Mouse (Mus musculus) T-helper 2 cell (primary cell): ENCODE results near the gene Lyst.
"Not testable (repeated sequence)": the region's sequence is repeated elsewhere in the genome, so short reads cannot be mapped to it uniquely, and the experiment has no call there.

Source experiments
- in situ Hi-C: fragments of 300-600 bp; cut with MboI, MseI; formaldehyde crosslinking; loops from one replicate; pipeline ENCODE4 v1.15.1; 2025; ENCODE audit warnings: high pct_unique_total_duplicates

Gene Lyst

DNA sequence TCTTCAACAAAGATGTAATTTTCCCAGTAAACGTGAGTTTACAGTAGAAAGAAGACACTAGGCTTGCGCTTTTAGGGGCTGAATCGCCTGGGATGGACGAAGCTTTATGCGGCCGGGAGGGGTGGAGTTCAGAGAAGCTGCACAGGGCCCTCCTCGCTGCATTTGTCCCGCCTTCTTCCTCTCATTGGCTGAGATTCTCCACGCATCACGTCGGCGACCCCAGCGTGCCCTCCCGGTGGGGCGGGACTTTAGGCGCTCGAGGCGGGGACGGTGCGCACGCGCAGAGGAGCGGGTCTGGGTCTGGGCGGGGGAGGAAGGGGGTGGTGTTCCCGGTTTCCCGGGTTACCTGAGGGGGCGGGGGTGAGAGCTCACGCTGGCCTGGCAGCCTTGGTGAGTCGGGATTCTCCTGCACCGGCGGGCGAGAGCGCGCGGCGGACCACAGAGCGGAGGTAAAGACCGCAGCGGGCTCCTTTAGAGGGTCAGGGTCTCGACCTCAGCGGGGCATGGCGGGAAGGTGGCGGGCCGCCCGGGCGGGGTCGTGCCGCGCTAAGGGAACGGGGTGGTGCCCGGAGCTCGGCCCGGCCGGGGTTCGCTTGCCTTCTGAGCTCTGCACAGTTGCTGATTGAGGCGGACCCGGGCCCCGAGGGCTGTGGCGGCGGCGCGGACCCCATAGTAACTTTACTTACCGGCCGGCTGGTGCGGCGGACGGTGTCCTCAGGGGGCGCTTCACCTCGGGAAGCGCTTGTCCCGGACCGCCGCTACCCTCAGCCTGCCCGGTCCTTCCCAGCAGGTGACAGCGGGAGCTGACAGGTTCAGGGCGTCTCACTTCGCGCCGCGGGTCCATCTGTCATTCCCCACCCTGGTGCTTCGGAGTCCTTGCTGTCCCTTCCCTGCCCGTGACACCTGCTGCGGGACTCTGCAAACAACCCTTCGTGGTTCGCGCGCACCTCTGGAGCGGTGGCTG, at the start of gene Lyst:
Gene Lyst, plus strand, starts transcription at position 350 of the 964 bp plus-strand sequence.
- in situ Hi-C loops, result loop anchor here (25.0 kb wide), 1 partner anchor 1022 kb away; the partner anchor contains the start of genes Mrpl32 and Psma2

DNA sequence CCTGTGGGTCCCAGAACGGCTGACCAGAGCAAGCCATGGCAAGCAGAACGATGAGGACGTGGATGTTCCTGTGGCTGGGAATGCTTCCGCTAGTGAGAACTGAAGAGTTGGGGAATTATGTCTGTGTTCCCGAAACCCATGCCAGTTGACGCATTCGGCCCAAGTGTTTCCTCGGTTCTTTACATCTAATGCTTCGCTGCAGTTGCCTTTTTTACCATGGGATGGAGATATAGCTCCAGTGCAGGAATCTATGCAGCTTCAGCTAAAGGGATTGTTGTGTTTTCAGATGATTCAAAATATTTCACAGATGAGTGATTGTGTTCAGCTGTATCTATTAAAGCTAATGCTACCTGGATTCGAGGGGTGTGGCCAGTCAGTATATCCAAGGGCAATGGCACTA, 47.1 kb upstream of the Lyst start:
- in situ Hi-C loops, result not testable (repeated sequence)

- in situ Hi-C loops, result no loop called here
These were observed 43.4 kb upstream of the Lyst start for GRCm38 (mm10) chr13:13546792-13547191.

DNA sequence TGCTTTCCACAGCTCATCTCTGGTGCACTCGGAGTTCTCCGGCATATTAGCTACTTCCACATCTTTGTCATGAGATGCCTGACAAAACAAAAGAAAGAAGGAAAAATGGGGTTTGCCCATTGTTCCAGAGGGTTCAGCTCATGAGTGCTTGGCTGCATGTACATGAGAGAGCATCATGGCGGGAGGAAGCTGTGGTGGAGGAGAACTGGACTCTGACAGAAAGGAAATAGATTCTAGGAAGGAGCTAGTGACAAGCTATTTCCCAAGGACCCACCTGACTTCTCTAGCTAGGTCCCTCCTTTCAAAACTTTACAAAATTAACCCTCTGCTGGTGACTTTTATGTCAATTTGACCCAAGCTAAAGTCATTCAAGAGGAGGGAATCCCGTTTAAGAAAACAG, 42.3 kb upstream of the Lyst start:
- in situ Hi-C loops, result no loop called here

DNA sequence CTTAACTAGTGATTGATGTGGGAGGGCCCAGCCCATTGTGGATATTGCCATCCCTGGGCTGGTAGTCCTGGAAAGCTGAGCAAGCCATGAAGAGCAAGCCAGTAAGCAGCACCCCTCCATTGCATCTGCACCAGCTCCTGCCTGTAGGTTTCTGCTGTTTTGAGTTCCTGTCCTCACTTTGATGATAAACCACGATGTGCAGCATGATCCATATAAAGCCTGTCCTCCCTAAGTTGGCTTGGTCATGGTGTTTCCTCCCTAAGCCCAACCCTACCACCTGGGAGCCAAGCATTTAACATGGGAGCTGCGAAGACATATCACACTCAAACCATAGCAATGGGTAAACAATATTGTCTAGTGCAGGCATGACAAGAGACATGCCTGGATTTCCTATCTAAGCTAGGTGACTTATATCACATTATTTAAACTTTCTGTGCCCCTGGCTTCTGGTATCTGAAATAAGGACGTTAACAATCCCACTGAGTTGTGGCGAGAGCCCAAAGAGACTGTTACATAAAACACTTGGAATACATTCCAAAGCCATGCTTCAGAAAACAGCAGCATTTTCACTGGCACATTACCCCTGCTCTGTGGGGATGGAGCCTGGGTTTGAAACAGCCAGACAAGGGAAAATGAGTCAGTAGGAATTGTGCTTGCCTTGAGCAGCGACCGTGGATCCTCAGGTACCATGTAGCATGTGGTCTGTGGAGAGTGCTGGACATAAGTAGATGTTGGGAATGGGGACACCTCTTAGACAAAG, 41.6 kb upstream of the Lyst start:
- in situ Hi-C loops, result no loop called here

DNA sequence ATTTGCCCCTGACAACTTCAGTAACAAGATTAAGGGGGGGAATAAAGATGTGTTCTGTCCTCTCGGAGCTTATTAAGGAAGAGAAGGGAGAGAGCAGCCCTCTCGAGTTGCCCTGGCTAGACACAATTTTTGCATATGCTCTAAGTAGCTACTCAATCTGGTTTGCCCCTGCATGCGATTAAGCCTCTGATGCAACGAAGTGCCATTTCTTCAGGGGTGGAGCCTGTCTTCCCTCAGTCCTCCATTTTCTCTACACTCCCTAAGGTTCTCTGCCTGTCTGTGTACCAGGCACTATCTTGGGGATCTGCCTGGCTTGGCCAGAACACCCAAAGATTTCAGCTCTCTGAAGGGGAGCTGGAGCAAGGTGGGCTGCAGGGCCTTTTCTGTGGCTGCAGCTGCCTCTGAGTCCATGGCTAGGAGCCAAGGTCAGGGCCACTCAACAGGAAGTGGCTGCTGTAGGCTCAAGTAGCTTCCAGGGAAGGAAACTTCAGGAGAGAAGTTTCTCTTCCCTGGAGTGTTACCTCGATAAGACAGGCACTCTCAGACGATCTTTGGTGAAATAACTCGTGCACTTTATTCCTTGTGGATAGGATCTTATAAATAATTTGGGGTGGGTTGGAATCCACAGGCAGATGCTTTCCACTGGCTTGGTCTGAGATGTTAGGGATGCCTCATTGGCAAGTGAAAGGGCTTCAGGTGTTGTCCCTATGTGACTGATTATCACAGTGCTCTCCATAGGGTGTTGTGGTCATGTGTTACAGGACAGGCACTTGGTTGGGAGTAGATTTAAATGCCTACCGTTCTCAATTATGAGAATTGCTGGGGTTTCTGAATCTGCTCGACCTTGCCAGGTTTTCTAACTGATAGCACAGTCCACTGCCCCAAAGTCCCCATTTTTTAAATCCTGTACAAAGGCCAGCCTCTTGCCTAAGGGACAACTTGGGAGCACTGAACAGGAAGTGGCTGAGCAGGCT, 40.2 kb upstream of the Lyst start:
- in situ Hi-C loops, result no loop called here

GRCm38 (mm10) chr13:13552020-13552419, 38.2 kb upstream of the Lyst start:
- in situ Hi-C loops, result no loop called here

- in situ Hi-C loops, result no loop called here
These were observed 36.5 kb upstream of the Lyst start for GRCm38 (mm10) chr13:13553660-13554059.

DNA sequence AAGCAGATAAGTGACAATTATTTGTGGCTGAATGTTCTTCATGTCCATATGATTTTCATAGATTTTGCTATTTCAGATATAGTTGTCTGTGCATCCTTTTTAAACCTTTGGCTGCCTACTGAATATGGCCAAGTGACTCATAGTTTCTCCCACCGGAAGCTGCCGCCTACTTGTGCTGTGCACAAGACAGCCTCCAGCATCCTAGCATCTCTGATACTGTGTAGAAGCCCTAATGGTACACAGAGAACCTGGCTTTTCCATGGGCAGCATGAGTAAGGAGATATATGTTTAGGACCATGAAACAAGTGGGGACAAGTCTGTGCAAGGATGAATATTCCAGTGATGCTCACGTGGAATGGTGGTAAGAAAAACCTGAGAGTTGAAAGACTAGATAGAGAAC, 35.0 kb upstream of the Lyst start:
- in situ Hi-C loops, result no loop called here

GRCm38 (mm10) chr13:13557001-13557743, 33.0 kb upstream of the Lyst start:
- in situ Hi-C loops, result no loop called here

DNA sequence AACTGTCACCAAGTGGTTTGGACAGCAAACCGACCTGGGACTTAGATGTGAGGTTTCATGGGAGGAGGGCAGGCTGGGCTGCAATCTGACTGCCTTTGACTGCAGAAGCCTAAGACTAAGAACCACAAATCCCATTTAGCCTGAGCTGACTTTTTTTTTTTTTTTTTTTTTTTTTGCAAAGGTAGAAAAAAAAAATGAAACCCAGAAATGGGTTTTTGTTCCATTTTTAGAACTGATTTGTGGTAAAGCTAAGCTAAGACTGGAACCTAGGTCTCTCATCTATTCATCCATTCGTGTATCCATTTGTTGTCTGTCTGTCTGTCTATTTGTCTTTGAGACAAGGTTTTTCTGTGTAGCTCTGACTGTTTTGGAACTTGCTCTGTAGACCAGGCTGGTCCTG, 31.9 kb upstream of the Lyst start:
- in situ Hi-C loops, result no loop called here

GRCm38 (mm10) chr13:13558900-13559299, 31.3 kb upstream of the Lyst start:
- in situ Hi-C loops, result no loop called here

DNA sequence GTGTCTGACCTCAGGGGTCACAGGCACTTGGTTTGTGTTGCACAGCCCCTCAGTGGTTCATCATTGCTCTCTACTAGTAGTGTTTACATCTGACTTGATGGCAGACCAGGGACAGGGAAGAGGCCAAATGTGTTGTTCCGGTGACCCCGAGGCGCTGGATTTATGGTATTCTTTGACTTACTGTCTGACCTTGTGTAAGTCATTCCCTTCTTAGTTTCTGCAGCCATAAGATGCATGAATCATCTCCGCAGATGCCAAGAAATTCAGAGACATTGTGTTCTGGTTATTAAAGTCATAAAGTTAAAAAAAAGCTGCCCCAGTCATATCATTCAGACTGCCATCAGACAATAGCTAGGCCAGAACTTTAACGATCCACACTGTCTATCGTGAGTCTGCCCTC, 27.6 kb upstream of the Lyst start:
- in situ Hi-C loops, result no loop called here

DNA sequence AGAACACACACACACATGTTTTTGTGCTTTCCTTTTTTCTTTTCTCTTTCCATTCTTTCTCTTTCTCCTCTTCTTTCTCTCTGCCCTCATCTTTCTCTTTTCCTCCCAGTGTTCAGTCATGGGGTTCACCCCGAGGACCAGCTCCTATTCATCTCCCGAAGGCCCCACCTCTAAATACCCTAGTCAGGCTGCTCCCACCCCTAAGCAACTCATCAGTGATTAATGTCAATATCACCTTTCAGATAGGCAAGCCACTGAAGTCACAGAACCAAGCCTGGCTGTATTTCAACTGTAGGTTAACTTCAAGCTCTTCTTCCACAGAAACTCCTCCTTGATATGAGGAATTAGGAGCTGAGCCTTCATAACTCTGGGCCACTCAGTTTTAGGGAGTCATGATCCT, 26.1 kb upstream of the Lyst start:
- in situ Hi-C loops, result no loop called here

DNA sequence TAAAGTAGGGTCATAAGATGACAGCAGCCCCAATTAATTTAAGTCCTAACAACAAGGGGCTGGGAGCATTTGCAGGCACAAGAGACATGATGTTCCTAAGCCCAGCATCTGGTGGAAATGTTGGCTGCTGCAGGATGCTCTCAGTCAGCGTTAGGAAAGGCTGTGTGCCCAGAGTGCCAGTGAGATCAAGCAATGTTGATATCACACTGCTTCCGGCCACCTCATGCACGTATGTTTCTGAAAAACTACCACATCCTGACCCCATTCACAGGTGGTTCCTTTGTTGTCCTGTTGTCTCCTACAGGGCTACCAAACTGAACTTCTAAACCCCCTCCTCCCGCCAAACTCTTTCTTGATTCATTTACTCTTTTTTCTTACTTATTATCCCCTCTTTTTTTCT, 25.7 kb upstream of the Lyst start:
- in situ Hi-C loops, result no loop called here

DNA sequence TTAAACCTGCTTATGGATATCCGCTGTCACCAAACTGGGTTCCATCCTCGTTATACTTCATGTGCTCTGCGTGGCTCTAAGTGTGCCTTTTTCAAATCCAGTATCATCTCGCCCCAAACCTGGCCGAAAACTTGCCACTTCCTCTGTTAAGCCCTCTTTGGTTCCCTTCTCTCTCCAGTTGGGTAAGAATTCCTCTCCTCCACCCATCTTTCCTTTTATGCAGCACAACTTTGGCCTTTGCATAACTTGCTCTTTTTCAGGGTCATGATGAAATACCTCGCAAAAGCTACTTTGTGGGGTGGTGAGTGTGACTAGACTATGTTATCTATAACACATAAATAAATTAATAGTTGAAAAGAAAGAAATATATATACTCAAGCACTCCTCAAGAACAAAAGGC, 22.6 kb upstream of the Lyst start:
- in situ Hi-C loops, result no loop called here

- in situ Hi-C loops, result no loop called here
These were observed 21.4 kb upstream of the Lyst start for GRCm38 (mm10) chr13:13568824-13569223.

GRCm38 (mm10) chr13:13569603-13570002, 20.6 kb upstream of the Lyst start:
- in situ Hi-C loops, result no loop called here

- in situ Hi-C loops, result no loop called here
These were observed 17.9 kb upstream of the Lyst start for GRCm38 (mm10) chr13:13572060-13572835.

- in situ Hi-C loops, result no loop called here
These were observed 17.3 kb upstream of the Lyst start for GRCm38 (mm10) chr13:13572941-13573340.
